Mouse (Mus musculus) ES-E14 (cell line): ENCODE measurements around the gene Tmem44. TPM values are rescaled to one million over a fixed set of nuclear protein-coding genes. Genes with fewer than 3 reads are reported as not detected.
A peak's percentile ranks its signal among the peaks of the same experiment; 100 is the strongest.

Experiments used
- DNase-seq: peaks from one replicate; pipeline ENCODE4 v3.0.0-alpha.2; 2013; ENCODE audit warnings: low read depth, low spot score
- H3K27ac ChIP-seq: 2 replicates; pipeline ENCODE4 v1.5.1; 2012; ENCODE audit warnings: low read depth, mild to moderate bottlenecking, low read length, moderate library complexity, mixed read lengths; ENCODE audit not compliant: poor library complexity, insufficient read depth, severe bottlenecking
- H3K36me3 ChIP-seq: 2 replicates; pipeline ENCODE4 v1.6.1; 2012; ENCODE audit warnings: mild to moderate bottlenecking, low read length, moderate library complexity, mixed read lengths; ENCODE audit not compliant: control insufficient read depth, poor library complexity, insufficient read depth, severe bottlenecking
- H3K4me1 ChIP-seq, 2 experiments: fragments of 150-350 bp in 1 of 2; sonication (generic) in 1 of 2; 2 replicates each; pipeline ENCODE4 v1.6.1; 2012; ENCODE audit warnings: low read length in 2 of 2, mild to moderate bottlenecking in 1 of 2, mixed read lengths in 1 of 2; ENCODE audit not compliant: control insufficient read depth in 2 of 2, insufficient read depth in 2 of 2, poor library complexity in 1 of 2
- H3K4me3 ChIP-seq, 2 experiments: fragments of 150-350 bp in 1 of 2; sonication (generic) in 1 of 2; 2 replicates each; pipeline ENCODE4 v1.5.1; 2012; ENCODE audit warnings: low read length in 2 of 2, low read depth in 1 of 2, mild to moderate bottlenecking in 1 of 2, mixed read lengths in 1 of 2; ENCODE audit not compliant: insufficient read depth in 1 of 2, poor library complexity in 1 of 2, severe bottlenecking in 1 of 2
- H3K9ac ChIP-seq: 2 replicates; pipeline ENCODE4 v1.6.1; 2012; ENCODE audit warnings: low read depth, mild to moderate bottlenecking, low read length, mixed read lengths; ENCODE audit not compliant: poor library complexity, insufficient read depth, severe bottlenecking
- H3K9me3 ChIP-seq: fragments of 150-350 bp; sonication (generic); 2 replicates; pipeline ENCODE4 v1.6.1; 2012; ENCODE audit warnings: low read depth, mild to moderate bottlenecking, low read length; ENCODE audit not compliant: control insufficient read depth, insufficient read depth
- CHD2 ChIP-seq: IDR thresholded peaks from 2 replicates; pipeline ENCODE4 v1.6.1; 2014; ENCODE audit warnings: mild to moderate bottlenecking, low read depth, low read length, inconsistent platforms
- HCFC1 ChIP-seq: IDR thresholded peaks from 2 replicates; pipeline ENCODE4 v1.6.1; 2012; ENCODE audit warnings: low read length, inconsistent platforms, borderline replicate concordance; ENCODE audit not compliant: insufficient read depth
- MAFK ChIP-seq: IDR thresholded peaks from 2 replicates; pipeline ENCODE4 v1.6.1; 2014; ENCODE audit warnings: mild to moderate bottlenecking, low read depth, low read length, inconsistent platforms; ENCODE audit not compliant: insufficient read depth
- ZC3H11A ChIP-seq: IDR thresholded peaks from 2 replicates; pipeline ENCODE4 v1.6.1; 2012; ENCODE audit warnings: low read depth, mild to moderate bottlenecking, inconsistent platforms, low read length, borderline replicate concordance
- ZNF384 ChIP-seq: IDR thresholded peaks from 2 replicates; pipeline ENCODE4 v1.6.1; 2012; ENCODE audit warnings: low read depth, low read length, inconsistent platforms
- in situ Hi-C, 2 experiments: fragments of 600-800 bp; cut with MboI; formaldehyde crosslinking; loops; one replicate each; pipeline ENCODE4 v1.15.1; 2025; ENCODE audit warnings: low sequenced_read_pairs in 2 of 2, inconsistent platforms in 1 of 2; ENCODE audit not compliant: unreplicated experiment in 2 of 2
- total RNA-seq: library from RNA; depleted of rRNA; stranded (reverse); fragments of 300-350 nt; gene quantifications from 2 replicates; pipeline ENCODE4 v1.2.3, GENCODE M21; 2012

The Tmem44 gene
- total RNA-seq, 1 experiment = 4.2 TPM

GRCm38 (mm10) chr16:30586935-30587493, 36.4 kb upstream of the Tmem44 start:
- Histone ChIP-seq H3K4me3 (peak overlapping the region; percentile 67 to 96), H3K36me3 (peaks cover 28% of the 10 kb centered on the region), H3K4me1 (peaks cover 0 to 6% of the 10 kb centered on the region in 2 experiments; a peak in 1 of 4 replicates), H3K9ac (peak overlapping the region; percentile 96), H3K27ac (peak overlapping the region; percentile 63), H3K9me3 (no peaks in the 10 kb centered on the region)
- DNase-seq = no peak
- in situ Hi-C loops = loop anchor here in 1 of 2 experiments (25.0 kb wide), 1 partner anchor 775 kb away; no protein-coding TSS in a partner anchor
- TF ChIP-seq MAFK (no peak), HCFC1 (no peak), CHD2 (no peak), ZC3H11A (no peak), ZNF384 (no peak)

GRCm38 (mm10) chr16:30580765-30581164, 30.1 kb upstream of the Tmem44 start:
- H3K36me3 ChIP-seq = peaks cover 69% of the 10 kb centered on the region
- H3K9ac ChIP-seq = no peak overlapping the region
- in situ Hi-C loops = loop anchor here in 1 of 2 experiments (25.0 kb wide), 1 partner anchor 782 kb away; no protein-coding TSS in a partner anchor
- H3K4me3 ChIP-seq = no peak overlapping the region
- no peak overlapping the region for H3K27ac ChIP-seq
- no peak for DNase-seq
- H3K9me3 ChIP-seq = no peaks in the 10 kb centered on the region
- TF ChIP-seq MAFK = no peak
- no peak for TF ChIP-seq CHD2
- no peak for TF ChIP-seq HCFC1
- TF ChIP-seq ZC3H11A = no peak
- TF ChIP-seq ZNF384 = no peak
- no peaks in the 10 kb centered on the region for H3K4me1 ChIP-seq

- peaks cover 59% of the 10 kb centered on the region for H3K36me3 ChIP-seq
- in situ Hi-C loops = loop anchor here in 1 of 2 experiments (25.0 kb wide), 1 partner anchor 786 kb away; no protein-coding TSS in a partner anchor
- no peak for TF ChIP-seq CHD2
Measured at GRCm38 (mm10) chr16:30576392-30576791, 25.8 kb upstream of the Tmem44 start.

GRCm38 (mm10) chr16:30575815-30576214, 25.2 kb upstream of the Tmem44 start:
- no peaks in the 10 kb centered on the region for H3K9me3 ChIP-seq
- DNase-seq = no peak
- in situ Hi-C loops = loop anchor here in 1 of 2 experiments (25.0 kb wide), 1 partner anchor 786 kb away; no protein-coding TSS in a partner anchor
- no peak for TF ChIP-seq ZNF384
- TF ChIP-seq HCFC1 = no peak
- TF ChIP-seq MAFK = no peak
- TF ChIP-seq CHD2 = no peak
- TF ChIP-seq ZC3H11A = no peak
- no peak overlapping the region for H3K4me3 ChIP-seq
- H3K27ac ChIP-seq = no peak overlapping the region
- no peak overlapping the region for H3K9ac ChIP-seq
- H3K36me3 ChIP-seq = peaks cover 62% of the 10 kb centered on the region
- peaks cover 2 to 4% of the 10 kb centered on the region in 2 experiments; a peak in 2 of 4 replicates for H3K4me1 ChIP-seq

More at GRCm38 (mm10) chr16:30576392-30576791, 25.8 kb upstream of the Tmem44 start:
- no peaks in the 10 kb centered on the region for H3K9me3 ChIP-seq
- no peak for DNase-seq
- no peak overlapping the region for H3K27ac ChIP-seq
- H3K4me3 ChIP-seq = no peak overlapping the region
- H3K9ac ChIP-seq = no peak overlapping the region
- H3K4me1 ChIP-seq = peaks cover 2 to 4% of the 10 kb centered on the region in 2 experiments; a peak in 2 of 4 replicates

- no peak overlapping the region for H3K9ac ChIP-seq
- in situ Hi-C loops = no loop called here
Measured at GRCm38 (mm10) chr16:30572239-30572638, 21.6 kb upstream of the Tmem44 start.

More at GRCm38 (mm10) chr16:30572239-30572638, 21.6 kb upstream of the Tmem44 start:
- H3K9me3 ChIP-seq = no peaks in the 10 kb centered on the region
- peaks cover 62% of the 10 kb centered on the region for H3K36me3 ChIP-seq
- no peak for DNase-seq
- TF ChIP-seq ZNF384 (no peak), MAFK (no peak), ZC3H11A (no peak), HCFC1 (no peak), CHD2 (no peak)
- H3K27ac ChIP-seq = peak overlapping the region; percentile 49; the same call in 1 of the 2 replicates
- H3K4me1 ChIP-seq = peaks cover 2 to 4% of the 10 kb centered on the region in 2 experiments; a peak in 2 of 4 replicates
- no peak overlapping the region for H3K4me3 ChIP-seq
